Mouse (Mus musculus) liver, postnatal 0 days (tissue): ENCODE measurements around the gene Zdhhc18.
A peak's percentile ranks its signal among the peaks of the same experiment; 100 is the strongest.

Experiments used
- CTCF ChIP-seq: sonication (generic); IDR thresholded peaks from 2 replicates; pipeline ENCODE4 v1.5.1; 2016; ENCODE audit warnings: antibody characterized with exemption, low read depth
- EP300 ChIP-seq: IDR thresholded peaks from 2 replicates; pipeline ENCODE4 v1.6.1; 2016; ENCODE audit warnings: antibody characterized with exemption, low read depth, mild to moderate bottlenecking

DNA sequence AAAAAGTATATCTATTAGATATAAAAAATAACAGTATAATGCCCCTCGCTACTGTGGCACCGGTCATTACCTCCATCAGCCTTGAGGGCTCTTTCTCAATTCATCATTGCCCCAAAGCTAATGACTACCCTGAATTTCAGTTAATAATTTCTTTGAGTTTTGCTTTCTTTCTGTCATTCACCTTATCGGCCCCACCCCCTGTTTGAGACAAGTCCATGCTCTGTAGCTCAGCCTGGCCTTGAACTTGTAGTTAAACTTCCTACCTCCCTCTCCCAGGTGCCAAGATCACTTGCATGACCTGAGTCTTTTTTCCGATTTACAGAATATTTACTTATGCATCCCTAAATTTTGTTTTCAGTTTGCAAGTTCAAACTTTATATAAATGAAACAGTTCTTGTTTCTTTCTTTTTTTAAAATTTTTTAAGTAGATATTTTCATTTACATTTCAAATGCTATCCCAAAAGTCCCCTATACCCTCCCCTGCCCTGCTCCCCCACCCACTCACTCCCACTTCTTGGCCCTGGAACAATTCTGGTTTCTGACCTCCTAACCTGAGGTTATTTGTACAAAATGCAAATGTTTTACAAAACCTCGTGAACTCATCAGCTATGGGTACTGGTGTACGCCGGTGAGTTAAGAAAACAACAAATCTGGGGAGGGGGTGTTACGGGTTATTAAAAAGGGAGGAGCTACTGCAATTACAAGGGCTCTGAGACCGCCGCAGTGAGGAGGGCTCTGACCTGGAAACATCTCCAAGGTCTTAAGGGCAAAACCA lies 80.5 kb downstream of the Zdhhc18 start:
- peak; percentile 63; the same call in 1 of the 2 replicates for TF ChIP-seq EP300
- TF ChIP-seq CTCF = no peak
